Mouse (Mus musculus): ENCODE results near the gene Ubr4.

The Ubr4 gene

GRCm38 (mm10) chr4:139481400-139481799, 129.0 kb downstream of the Ubr4 start:
- DNase-seq (ENCODE audit: extremely low read depth, insufficient read length, low spot score), result no peak

DNA sequence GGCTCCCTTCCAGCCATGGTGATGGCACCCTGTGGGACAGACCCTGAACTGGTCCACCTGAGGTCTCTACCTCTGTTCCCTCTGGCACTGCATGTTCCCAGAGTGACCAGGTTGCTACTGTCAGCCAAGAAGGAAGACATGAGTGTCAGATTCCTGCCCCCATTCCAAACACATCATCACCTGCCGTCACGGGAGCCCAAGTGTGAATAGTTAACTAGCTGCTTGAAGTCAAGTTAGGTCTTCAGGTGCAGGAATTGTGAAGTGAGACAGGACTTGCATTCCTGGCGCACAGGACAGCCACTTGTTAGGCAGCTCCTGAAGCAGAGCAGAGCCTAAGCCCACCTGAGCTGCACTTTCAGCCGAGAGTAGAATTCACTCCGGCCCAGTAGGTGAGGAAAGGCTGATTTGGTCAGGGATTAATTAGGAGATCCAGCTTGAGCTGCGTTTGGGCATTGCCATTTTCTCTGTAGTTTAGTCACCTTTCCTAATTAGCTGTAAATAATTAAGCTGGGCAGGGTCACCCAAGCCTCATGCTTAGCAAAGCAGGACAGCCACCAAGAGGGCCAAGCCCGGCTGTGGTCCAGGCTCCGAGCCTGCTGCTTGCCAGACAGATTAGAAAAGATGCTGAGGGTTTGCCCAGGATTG, 131.2 kb downstream of the Ubr4 start:
- no peak for DNase-seq (ENCODE audit: extremely low read depth, insufficient read length, low spot score)

GRCm38 (mm10) chr4:139484496-139484895, 132.1 kb downstream of the Ubr4 start:
- DNase-seq (ENCODE audit: extremely low read depth, insufficient read length, low spot score), result no peak

- DNase-seq (ENCODE audit: extremely low read depth, insufficient read length, low spot score), result no peak
Measured at GRCm38 (mm10) chr4:139487085-139487484, 134.7 kb downstream of the Ubr4 start.

- no peak for DNase-seq (ENCODE audit: extremely low read depth, insufficient read length, low spot score)
Measured at GRCm38 (mm10) chr4:139488325-139488724, 135.9 kb downstream of the Ubr4 start.

GRCm38 (mm10) chr4:139489946-139490345, 137.5 kb downstream of the Ubr4 start:
- no peak for DNase-seq (ENCODE audit: extremely low read depth, insufficient read length, low spot score)

DNA sequence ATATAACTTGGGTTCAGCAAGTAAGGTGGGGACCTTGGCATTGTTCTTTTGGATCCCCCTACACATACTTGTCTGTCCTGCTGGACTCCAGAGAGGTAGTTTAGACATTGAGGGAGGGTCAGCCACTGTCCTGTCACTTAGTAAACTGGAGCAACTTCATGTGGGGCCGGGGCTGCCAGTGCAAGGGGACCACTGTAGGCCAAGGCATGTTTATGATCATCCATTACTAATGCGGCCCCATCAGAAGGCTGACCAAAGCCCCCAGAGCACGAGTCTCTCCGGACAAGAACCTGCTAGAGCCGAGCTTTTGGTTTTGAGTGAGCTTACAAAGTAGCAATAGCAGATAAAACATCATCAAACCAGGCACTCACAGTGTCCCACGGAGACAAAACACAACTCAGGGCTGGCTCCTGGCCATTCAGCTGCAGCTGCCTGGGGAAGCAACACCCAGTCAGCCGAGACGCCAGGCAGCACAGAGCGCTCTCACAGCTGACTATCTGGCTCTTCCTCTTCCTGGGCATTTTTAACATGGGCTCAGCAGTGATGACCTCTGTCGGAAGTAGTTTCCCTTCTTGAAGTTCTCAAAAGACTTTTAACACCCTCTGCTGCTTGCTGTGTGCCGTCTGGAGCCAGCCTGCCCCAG, 138.1 kb downstream of the Ubr4 start:
- DNase-seq (ENCODE audit: extremely low read depth, insufficient read length, low spot score), result no peak

DNA sequence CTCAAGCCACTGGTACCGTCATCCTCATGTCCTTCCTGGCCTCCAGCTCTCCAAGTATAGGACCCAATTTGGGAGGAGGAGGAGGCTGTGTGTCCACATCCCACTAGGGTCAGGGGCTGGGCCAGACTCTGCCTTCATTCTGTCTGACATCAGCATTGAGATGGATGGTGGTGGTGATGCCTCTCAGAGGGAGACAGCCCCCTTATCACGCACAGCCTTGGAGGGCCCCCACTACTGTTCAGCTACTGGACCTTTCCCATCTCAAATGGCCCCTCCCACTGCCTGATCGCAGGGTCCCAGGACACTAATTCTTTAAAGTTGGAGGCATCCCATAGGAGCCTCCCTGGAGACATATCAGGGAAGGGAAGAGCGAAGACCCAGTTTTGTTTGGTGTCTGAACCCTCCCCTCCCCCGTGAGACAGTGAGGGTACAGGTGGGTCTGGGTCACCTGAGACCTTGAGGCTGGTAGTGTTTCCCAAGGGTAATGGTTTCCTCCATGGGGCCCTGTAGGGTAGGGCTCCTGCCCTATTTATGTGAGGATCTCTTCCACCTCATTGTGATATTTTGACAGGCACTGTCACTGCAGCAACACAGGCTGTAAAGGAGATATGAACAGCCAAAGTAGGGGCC, 139.2 kb downstream of the Ubr4 start:
- no peak for DNase-seq (ENCODE audit: extremely low read depth, insufficient read length, low spot score)

DNA sequence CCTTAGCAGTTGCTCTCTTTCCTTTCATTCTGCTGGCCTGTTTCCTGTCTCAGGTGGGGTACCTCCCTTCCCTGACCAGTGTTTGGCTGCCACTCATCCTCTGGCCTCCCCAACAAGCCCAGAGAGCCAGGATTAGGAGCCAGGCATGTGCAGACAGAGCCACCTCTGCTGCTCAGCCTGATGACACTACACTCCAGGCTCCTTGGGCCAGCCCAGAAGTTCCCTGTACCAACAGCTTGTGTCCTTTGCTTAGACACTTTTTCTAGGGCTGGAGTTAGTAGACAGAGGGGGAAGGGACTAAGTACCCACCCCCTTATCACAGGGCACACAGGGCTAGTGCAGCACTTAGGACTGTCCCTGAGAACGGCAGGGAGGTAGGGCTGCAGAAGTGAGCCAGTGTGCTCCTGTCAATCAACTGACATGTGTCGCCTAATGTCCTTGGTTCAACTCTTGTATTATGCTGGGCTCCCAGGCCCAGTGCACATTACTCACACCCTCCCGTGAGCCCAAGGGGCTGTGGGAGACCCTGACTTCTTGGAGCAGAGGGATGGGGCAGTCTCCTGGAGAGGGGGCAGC, 139.9 kb downstream of the Ubr4 start:
- DNase-seq (ENCODE audit: extremely low read depth, insufficient read length, low spot score), result no peak

DNA sequence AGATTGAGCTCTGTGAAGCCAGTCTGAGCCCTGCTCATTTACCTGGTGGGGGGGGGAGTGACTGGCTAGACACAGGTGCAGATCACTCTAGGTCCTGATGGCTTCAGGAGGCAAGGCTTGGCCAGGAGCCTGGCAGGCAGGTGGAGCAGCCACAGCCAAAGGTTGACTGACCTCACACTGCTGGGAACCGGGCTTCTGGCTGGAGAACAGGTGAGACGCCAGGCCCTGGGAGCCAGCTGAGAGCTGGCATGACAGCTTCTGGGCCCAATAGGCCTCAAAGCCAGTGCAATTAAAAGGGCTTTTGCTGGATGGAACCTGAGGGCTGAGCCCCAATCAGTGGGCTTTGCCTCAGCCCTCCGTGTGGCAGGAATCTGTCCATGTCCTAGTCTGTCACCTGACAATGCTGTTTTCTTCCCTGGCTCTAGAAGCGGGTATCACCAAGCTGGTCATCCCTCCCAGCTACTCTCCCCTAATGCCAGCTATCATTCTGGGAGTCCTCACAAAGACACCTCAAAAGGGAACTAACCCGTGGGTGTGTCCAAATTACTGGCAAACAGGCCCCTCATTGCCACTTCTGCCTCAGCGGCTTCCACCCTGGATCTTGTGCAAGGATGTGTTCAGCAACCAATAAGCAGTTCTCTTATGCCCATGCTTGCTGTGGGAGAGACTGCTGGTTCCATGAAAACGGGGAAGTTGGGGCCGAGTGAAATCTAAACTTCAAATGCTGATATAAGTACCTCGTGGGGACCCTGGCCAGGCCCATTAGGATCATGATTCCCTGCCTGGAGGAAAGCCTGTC, 141.0 kb downstream of the Ubr4 start:
- DNase-seq (ENCODE audit: extremely low read depth, insufficient read length, low spot score), result no peak

- peak; percentile 89 for DNase-seq (ENCODE audit: extremely low read depth, insufficient read length, low spot score)
Measured at GRCm38 (mm10) chr4:139500814-139501213, 148.4 kb downstream of the Ubr4 start.

GRCm38 (mm10) chr4:139501702-139502101, 149.3 kb downstream of the Ubr4 start:
- no peak for DNase-seq (ENCODE audit: extremely low read depth, insufficient read length, low spot score)

DNA sequence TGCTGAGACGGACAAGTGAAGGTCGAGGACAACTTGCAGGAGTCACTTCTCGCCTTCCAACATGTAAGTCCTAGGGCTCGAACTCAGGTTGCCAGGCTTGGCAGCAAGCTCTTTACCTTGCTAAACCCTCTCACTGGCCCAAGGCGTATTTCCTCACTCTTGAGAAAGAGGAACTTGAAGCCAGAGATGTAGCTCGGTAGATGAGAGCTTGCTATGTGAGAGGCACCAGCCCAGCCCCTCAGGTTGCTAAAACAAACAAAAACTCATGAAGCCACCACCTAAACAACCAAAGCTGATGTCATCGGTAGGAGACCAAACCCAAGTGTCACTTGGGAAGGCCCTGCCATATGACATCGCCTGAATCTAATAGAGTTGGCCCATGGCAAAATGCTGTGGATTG, 151.5 kb downstream of the Ubr4 start:
- no peak for DNase-seq (ENCODE audit: extremely low read depth, insufficient read length, low spot score)

DNA sequence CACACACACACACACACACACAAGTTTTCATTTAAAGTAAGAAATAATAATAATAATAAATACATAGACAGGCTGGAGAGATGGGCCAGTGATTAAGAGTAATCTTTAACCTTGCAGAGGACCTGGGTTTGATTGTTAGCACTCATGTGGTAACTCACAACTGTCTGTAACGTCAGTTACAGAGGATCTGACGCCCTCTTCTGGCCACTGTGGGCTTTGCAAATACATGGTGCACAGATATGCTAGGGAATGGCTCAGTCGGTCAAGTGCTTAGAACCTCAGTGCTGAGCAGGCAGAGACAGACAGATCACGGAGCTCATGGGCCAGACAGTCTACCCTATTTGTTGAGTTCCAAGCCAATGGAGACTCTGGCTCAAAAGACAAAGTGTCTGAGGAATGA, 153.3 kb downstream of the Ubr4 start:
- no peak for DNase-seq (ENCODE audit: extremely low read depth, insufficient read length, low spot score)

- no peak for DNase-seq (ENCODE audit: extremely low read depth, insufficient read length, low spot score)
Measured at GRCm38 (mm10) chr4:139506727-139507126, 154.3 kb downstream of the Ubr4 start.

DNA sequence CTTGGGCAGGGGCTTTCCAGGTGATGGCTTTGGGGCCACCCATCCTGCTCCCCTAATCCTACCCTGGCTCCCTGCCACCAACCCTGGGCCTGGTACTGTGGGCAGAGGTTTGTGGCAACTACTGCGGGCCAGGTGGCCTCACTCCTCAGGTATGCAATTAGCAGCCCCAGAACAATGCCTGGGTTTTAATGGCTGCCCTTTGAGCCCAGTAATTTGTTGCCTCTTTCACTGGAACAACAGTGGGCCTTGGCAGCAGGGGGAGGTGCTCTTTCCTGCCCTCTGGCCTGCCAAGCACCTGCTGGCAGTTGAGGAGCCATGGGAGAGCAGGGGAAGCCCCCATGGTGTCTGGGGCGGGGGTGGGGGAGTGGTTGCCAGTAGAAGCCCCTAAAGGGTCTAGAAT, 156.7 kb downstream of the Ubr4 start:
- no peak for DNase-seq (ENCODE audit: extremely low read depth, insufficient read length, low spot score)

- DNase-seq (ENCODE audit: extremely low read depth, insufficient read length, low spot score), result no peak
Measured at GRCm38 (mm10) chr4:139511557-139511956, 159.1 kb downstream of the Ubr4 start.

DNA sequence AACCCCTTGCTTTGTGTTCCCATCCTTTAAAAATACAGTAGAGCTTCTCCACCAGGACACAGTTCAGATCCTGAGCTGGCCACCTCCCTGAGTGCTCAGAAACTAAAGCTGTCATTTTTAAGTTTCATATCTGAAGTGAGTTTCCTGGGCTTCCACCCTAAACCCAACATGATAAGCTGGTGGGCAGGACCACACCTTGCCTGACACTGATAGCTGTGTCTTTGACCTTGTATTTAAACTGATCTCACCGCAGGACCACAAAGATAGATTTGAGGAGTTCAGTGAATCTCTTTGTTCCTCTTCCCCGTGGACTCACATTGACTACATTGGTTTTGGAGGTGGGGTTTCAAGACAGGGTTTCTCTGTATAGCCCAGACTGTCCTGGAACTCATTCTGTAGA, 160.6 kb downstream of the Ubr4 start:
- no peak for DNase-seq (ENCODE audit: extremely low read depth, insufficient read length, low spot score)

DNA sequence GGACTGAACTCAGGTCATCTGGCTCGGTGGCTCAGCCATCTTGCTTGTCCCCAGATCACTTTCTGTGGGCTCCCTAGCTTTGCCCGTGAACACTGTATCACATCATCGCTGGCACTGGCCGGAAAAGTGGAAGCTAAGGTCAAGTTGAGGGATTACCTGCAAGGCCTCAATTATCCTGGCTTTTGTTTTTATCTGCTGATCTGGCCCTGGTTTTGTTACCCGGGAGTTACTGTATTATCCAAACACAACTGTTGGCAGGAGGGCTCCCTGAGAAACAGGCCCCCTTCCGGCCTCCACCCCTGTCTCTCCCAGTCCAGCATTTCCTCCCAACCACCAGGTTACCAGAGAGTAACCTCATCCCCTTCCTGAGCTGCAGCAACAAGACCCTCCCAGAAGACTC, 166.8 kb downstream of the Ubr4 start:
- DNase-seq (ENCODE audit: extremely low read depth, insufficient read length, low spot score), result no peak

- peak; percentile 34 for DNase-seq (ENCODE audit: extremely low read depth, insufficient read length, low spot score)
Measured at GRCm38 (mm10) chr4:139521926-139522325, 169.5 kb downstream of the Ubr4 start.

DNA sequence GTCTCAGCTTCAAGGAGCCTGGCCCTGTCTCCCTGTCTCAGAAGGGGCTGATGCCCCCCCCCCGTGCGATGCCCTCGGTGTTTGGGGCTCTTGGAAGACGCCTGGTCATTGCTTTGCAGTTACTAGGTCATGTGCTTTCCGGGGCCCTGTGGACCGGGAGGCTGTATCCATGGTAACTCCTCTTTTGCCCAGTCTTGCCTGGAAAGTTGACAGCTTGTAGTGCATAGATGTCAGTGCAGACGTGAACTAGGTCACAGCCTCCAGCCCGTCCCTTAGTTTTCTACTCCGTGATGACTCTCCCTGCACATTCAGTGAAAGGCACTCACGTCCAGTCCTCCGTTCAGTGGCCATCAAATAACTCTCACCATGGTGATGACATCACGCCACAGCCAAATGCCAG, 174.1 kb downstream of the Ubr4 start:
- no peak for DNase-seq (ENCODE audit: extremely low read depth, insufficient read length, low spot score)
